In genomic region chr3:129270044-129270443, GRCm38 (mm10) we compare ENCODE assay signal across 10 mouse cellular contexts.
DNase-seq lines count a peak whose midpoint lies in the region; ATAC-seq and TF ChIP-seq lines count a peak whose summit lies in the region.
"Had no signal": no experiment of that assay in that cellular context is flagged by ENCODE, and none has a peak within 500 bp of the region (broad histone marks: within the 10 kb centered on the region; RNA-seq: fewer than 3 reads in every experiment).

No protein-coding gene starts in this region.

- H3K4me1 ChIP-seq in kidney, postnatal 0 days (replicated peaks; ENCODE audit: insufficient read depth, low read length) = no peaks in the 10 kb centered on the region
- H3K4me1 ChIP-seq: midbrain, embryonic 12.5 days had no signal

- H3K4me2 ChIP-seq in kidney, postnatal 0 days (ENCODE audit: low read length) = no peak overlapping the region
- H3K4me2 ChIP-seq: midbrain, embryonic 12.5 days had no signal

- H3K9ac ChIP-seq in kidney, postnatal 0 days (ENCODE audit: low read depth, low read length) = no peak overlapping the region
- H3K9ac ChIP-seq: midbrain, embryonic 12.5 days had no signal

- H3K9me3 ChIP-seq in kidney, postnatal 0 days (replicated peaks; ENCODE audit: low read length) = no peaks in the 10 kb centered on the region
- H3K9me3 ChIP-seq: midbrain, embryonic 12.5 days had no signal

- H3K4me3 ChIP-seq in kidney, postnatal 0 days (replicated peaks; ENCODE audit: low read depth, low read length) = no peak overlapping the region
- H3K4me3 ChIP-seq: midbrain, embryonic 12.5 days had no signal

- H3K27ac ChIP-seq in kidney, postnatal 0 days = no peak overlapping the region
- H3K27ac ChIP-seq: midbrain, embryonic 12.5 days had no signal

- DNase-seq in kidney, postnatal 0 days (ENCODE audit: low spot score) = peak; percentile 14
- DNase-seq in kidney, postnatal 25 days = no peak
- peak; percentile 50 to 56 for DNase-seq in B cell, adult 2 months
- peak; percentile 15 for DNase-seq in brain, adult 2 months (ENCODE audit: low read depth, low spot score)
- DNase-seq in lung, postnatal 4 days = peak; percentile 26 to 27
- DNase-seq in testis, postnatal 10 days (ENCODE audit: low spot score) = no peak
- DNase-seq in adrenal gland, postnatal 10 days = no peak
- DNase-seq in layer of hippocampus, postnatal 14 days (ENCODE audit: low spot score in 2 of 2) = no peak
- DNase-seq: cerebellum, adult 18-20 months had no signal

- WGBS in kidney, postnatal 0 days = 38% methylated on average over 13 of the region's 13 CpGs

- H3K36me3 ChIP-seq in kidney, postnatal 0 days (ENCODE audit: insufficient read depth, low read length) = 0 out of 2 replicates have a peak, but pooled peaks cover 3% of the 10 kb centered on the region
- H3K36me3 ChIP-seq: midbrain, embryonic 12.5 days had no signal

- TF ChIP-seq CTCF in kidney, postnatal 0 days (IDR thresholded peaks at IDR 0.05; ENCODE audit: low read depth) = no peak

- no peak for ATAC-seq in kidney, postnatal 0 days (replicated peaks; ENCODE audit: low FRiP score, low read depth)

- H3K27me3 ChIP-seq in kidney, postnatal 0 days (ENCODE audit: insufficient read depth, low read length) = no peaks in the 10 kb centered on the region
- H3K27me3 ChIP-seq: midbrain, embryonic 12.5 days had no signal

Comparison
In these comparisons a context has a peak if more than half of its experiments do, and no peak if none do; other contexts are left out.
1. DNase-seq: peak in kidney, postnatal 0 days (single experiment), B cell, adult 2 months (2 of 2), brain, adult 2 months (single experiment) and lung, postnatal 4 days (2 of 2); none in kidney, postnatal 25 days (0 of 2), testis, postnatal 10 days (single experiment), adrenal gland, postnatal 10 days (single experiment) and layer of hippocampus, postnatal 14 days (0 of 2).